Mouse (Mus musculus): ENCODE measurements at regions not wholly inside any gene's neighbourhood (a gene's known extent, or its start where the extent isn't known, plus 50 kb on each side); places are given as distances from the start of the nearest gene placed in this dataset.

DNA sequence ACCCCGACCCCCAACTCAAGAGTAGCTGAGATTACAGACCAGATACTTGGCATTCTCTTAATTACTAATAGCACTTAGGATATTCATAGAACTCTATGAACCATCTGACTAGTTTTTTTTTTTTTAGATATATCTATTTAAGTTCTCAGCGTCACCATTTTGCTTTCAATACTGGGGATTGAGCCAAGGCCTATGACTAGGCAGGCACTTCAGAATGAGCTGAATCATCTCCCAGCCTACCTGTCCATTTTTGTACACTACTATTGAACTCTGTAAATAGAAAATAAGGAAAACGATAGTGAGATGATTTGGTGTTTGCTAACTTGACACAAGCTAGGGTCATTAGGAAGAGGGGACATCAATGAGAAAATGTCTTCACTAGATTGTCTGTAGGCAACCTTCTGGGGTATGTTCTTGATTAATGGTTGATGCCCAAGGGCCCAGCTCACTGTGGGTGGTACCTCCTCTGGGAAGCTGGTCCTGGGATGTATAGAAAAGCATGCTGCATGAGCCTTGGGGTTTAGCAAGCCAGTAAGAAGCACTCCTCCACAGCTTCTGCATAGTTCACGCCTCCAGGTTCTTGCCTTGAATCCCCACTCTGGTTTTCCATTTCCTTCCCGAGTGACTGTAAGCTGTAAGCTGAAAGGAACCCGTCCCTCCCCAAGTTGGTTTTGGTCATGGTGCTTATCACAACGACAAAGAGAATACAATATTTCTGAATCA, 603.5 kb upstream of the Arpp21 start:
- H3K27ac ChIP-seq (ENCODE audit: low read depth, low read length) = no peak overlapping the region
- no peak for DNase-seq (ENCODE audit: low spot score)
- no peak overlapping the region for H3K4me3 ChIP-seq (ENCODE audit: low read depth, low read length)
- H3K4me1 ChIP-seq (replicated peaks; ENCODE audit: control insufficient read depth, insufficient read depth, low read length) = no peaks in the 10 kb centered on the region
- no peaks in the 10 kb centered on the region for H3K9me3 ChIP-seq (ENCODE audit: control insufficient read depth, low read length)
- no peaks in the 10 kb centered on the region for H3K36me3 ChIP-seq (ENCODE audit: control insufficient read depth, insufficient read depth, low read length)
- no peak for ATAC-seq (ENCODE audit: low FRiP score)
- no peak overlapping the region for H3K9ac ChIP-seq (ENCODE audit: low read depth, low read length)
- no peaks in the 10 kb centered on the region for H3K27me3 ChIP-seq (ENCODE audit: control insufficient read depth, insufficient read depth, low read length)
- no peak overlapping the region for H3K4me2 ChIP-seq (replicated peaks; ENCODE audit: low read depth, low read length)
- 85% methylated on average over 7 of the region's 7 CpGs for WGBS

GRCm38 (mm10) chr9:112837563-112837962, 601.8 kb upstream of the Arpp21 start:
- DNase-seq (ENCODE audit: low spot score) (no peak), ATAC-seq (ENCODE audit: low FRiP score) (no peak)
- H3K27ac ChIP-seq (ENCODE audit: low read depth, low read length) = no peak overlapping the region
- no peaks in the 10 kb centered on the region for H3K9me3 ChIP-seq (ENCODE audit: control insufficient read depth, low read length)
- H3K27me3 ChIP-seq (ENCODE audit: control insufficient read depth, insufficient read depth, low read length) = no peaks in the 10 kb centered on the region
- H3K4me2 ChIP-seq (replicated peaks; ENCODE audit: low read depth, low read length) = no peak overlapping the region
- no peaks in the 10 kb centered on the region for H3K36me3 ChIP-seq (ENCODE audit: control insufficient read depth, insufficient read depth, low read length)
- H3K4me3 ChIP-seq (ENCODE audit: low read depth, low read length) = no peak overlapping the region
- H3K4me1 ChIP-seq (replicated peaks; ENCODE audit: control insufficient read depth, insufficient read depth, low read length) = no peaks in the 10 kb centered on the region
- H3K9ac ChIP-seq (ENCODE audit: low read depth, low read length) = no peak overlapping the region
- WGBS = 91% methylated on average over 2 of the region's 2 CpGs

DNA sequence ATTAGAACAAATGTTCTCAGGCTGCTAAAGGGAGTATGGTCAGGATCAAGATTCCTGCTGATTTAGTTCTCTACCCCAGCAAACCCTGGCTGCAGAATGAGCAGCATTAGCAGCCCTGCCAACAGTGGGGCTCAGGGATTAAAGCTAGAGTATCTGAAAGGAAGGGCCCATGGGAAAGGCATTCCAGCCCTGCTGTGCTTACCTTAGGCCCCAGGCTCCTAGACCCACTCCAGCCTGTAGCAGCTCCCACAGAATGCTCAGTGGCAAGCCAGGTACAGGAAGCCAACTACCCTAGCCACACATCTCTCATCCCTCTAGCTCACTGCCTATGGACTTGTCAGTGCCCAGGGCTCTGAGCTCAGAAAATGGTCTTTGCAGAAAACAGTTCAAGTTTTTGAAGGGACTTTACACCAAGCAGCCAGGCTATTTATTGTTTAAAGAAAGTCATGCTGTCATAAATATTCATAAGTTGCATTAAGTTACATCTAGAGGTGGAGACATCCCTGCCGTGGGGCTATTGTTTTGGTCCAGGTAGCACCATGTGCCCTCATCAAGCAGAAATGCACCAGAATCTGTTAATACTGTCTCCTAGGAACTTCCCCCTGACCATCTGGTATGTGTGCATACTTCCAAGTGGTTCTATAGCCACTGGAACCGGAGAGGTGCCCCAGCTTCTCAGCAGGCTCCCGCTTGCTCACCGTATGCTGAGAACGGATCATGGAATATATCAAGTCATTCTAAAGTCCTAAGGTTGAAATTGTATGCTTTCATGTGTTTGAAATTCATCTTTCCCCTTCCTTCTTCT, 598.9 kb upstream of the Arpp21 start:
- Histone ChIP-seq H3K9ac (ENCODE audit: low read depth, low read length) (no peak overlapping the region), H3K4me3 (ENCODE audit: low read depth, low read length) (no peak overlapping the region), H3K4me2 (replicated peaks; ENCODE audit: low read depth, low read length) (no peak overlapping the region), H3K27me3 (ENCODE audit: control insufficient read depth, insufficient read depth, low read length) (no peaks in the 10 kb centered on the region), H3K27ac (ENCODE audit: low read depth, low read length) (no peak overlapping the region), H3K9me3 (ENCODE audit: control insufficient read depth, low read length) (no peaks in the 10 kb centered on the region), H3K36me3 (ENCODE audit: control insufficient read depth, insufficient read depth, low read length) (no peaks in the 10 kb centered on the region), H3K4me1 (replicated peaks; ENCODE audit: control insufficient read depth, insufficient read depth, low read length) (no peaks in the 10 kb centered on the region)
- WGBS = 77% methylated on average over 5 of the region's 5 CpGs
- DNase-seq (ENCODE audit: low spot score) = no peak
- ATAC-seq (ENCODE audit: low FRiP score) = no peak

GRCm38 (mm10) chr9:112831102-112831501, 595.4 kb upstream of the Arpp21 start:
- ATAC-seq (ENCODE audit: low FRiP score) = no peak
- H3K9ac ChIP-seq (ENCODE audit: low read depth, low read length) = no peak overlapping the region
- H3K27me3 ChIP-seq (ENCODE audit: control insufficient read depth, insufficient read depth, low read length) = no peaks in the 10 kb centered on the region
- H3K4me1 ChIP-seq (replicated peaks; ENCODE audit: control insufficient read depth, insufficient read depth, low read length) = no peaks in the 10 kb centered on the region
- no peak overlapping the region for H3K4me3 ChIP-seq (ENCODE audit: low read depth, low read length)
- H3K27ac ChIP-seq (ENCODE audit: low read depth, low read length) = no peak overlapping the region
- H3K4me2 ChIP-seq (replicated peaks; ENCODE audit: low read depth, low read length) = no peak overlapping the region
- no peaks in the 10 kb centered on the region for H3K9me3 ChIP-seq (ENCODE audit: control insufficient read depth, low read length)
- DNase-seq (ENCODE audit: low spot score) = no peak
- no peaks in the 10 kb centered on the region for H3K36me3 ChIP-seq (ENCODE audit: control insufficient read depth, insufficient read depth, low read length)
- 79% methylated on average over 2 of the region's 2 CpGs for WGBS

- DNase-seq (ENCODE audit: low spot score) = no peak
- WGBS = 83% methylated on average over 4 of the region's 4 CpGs
Measured at GRCm38 (mm10) chr9:112828602-112829001, 592.9 kb upstream of the Arpp21 start.

GRCm38 (mm10) chr9:112826592-112826991, 590.9 kb upstream of the Arpp21 start:
- ATAC-seq (ENCODE audit: low FRiP score) = no peak
- WGBS = 40% methylated on average over 5 of the region's 5 CpGs

More at GRCm38 (mm10) chr9:112828602-112829001, 592.9 kb upstream of the Arpp21 start:
- H3K4me3 ChIP-seq (ENCODE audit: low read depth, low read length) = no peak overlapping the region
- no peaks in the 10 kb centered on the region for H3K4me1 ChIP-seq (replicated peaks; ENCODE audit: control insufficient read depth, insufficient read depth, low read length)
- H3K27me3 ChIP-seq (ENCODE audit: control insufficient read depth, insufficient read depth, low read length) = no peaks in the 10 kb centered on the region
- no peaks in the 10 kb centered on the region for H3K9me3 ChIP-seq (ENCODE audit: control insufficient read depth, low read length)
- H3K27ac ChIP-seq (ENCODE audit: low read depth, low read length) = no peak overlapping the region
- ATAC-seq (ENCODE audit: low FRiP score) = no peak
- no peak overlapping the region for H3K4me2 ChIP-seq (replicated peaks; ENCODE audit: low read depth, low read length)
- no peaks in the 10 kb centered on the region for H3K36me3 ChIP-seq (ENCODE audit: control insufficient read depth, insufficient read depth, low read length)
- H3K9ac ChIP-seq (ENCODE audit: low read depth, low read length) = no peak overlapping the region

DNA sequence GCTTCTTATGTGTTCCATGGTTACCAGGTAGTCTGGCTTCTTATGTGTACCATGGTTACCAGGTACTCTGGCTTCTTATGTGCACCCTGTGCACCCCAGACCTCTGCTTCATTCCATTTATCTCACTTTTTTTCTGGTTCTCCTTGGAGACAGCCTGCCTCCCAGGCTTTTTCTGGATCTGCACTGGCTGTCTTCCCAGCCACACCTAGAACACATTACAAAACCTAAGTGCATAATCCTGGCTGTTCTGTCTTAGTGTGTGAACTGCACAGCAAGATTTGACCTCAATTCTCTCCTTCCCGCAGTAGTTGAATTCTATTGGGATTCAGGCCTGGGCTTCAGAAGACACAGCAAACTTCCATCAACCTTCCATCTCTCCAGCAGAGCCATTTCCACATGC, 586.2 kb upstream of the Arpp21 start:
- DNase-seq (ENCODE audit: low spot score) = no peak
- no peak for ATAC-seq (ENCODE audit: low FRiP score)

More at GRCm38 (mm10) chr9:112826592-112826991, 590.9 kb upstream of the Arpp21 start:
- Histone ChIP-seq H3K27ac (ENCODE audit: low read depth, low read length) (no peak overlapping the region), H3K9ac (ENCODE audit: low read depth, low read length) (no peak overlapping the region), H3K4me2 (replicated peaks; ENCODE audit: low read depth, low read length) (no peak overlapping the region), H3K36me3 (ENCODE audit: control insufficient read depth, insufficient read depth, low read length) (no peaks in the 10 kb centered on the region), H3K4me1 (replicated peaks; ENCODE audit: control insufficient read depth, insufficient read depth, low read length) (no peaks in the 10 kb centered on the region), H3K27me3 (ENCODE audit: control insufficient read depth, insufficient read depth, low read length) (no peaks in the 10 kb centered on the region), H3K4me3 (ENCODE audit: low read depth, low read length) (no peak overlapping the region), H3K9me3 (ENCODE audit: control insufficient read depth, low read length) (no peaks in the 10 kb centered on the region)
- DNase-seq (ENCODE audit: low spot score) = no peak

GRCm38 (mm10) chr9:112811946-112812345, 576.2 kb upstream of the Arpp21 start:
- Histone ChIP-seq H3K4me1 (replicated peaks; ENCODE audit: control insufficient read depth, insufficient read depth, low read length) (no peaks in the 10 kb centered on the region), H3K9ac (ENCODE audit: low read depth, low read length) (no peak overlapping the region), H3K36me3 (ENCODE audit: control insufficient read depth, insufficient read depth, low read length) (no peaks in the 10 kb centered on the region), H3K9me3 (ENCODE audit: control insufficient read depth, low read length) (no peaks in the 10 kb centered on the region), H3K27ac (ENCODE audit: low read depth, low read length) (no peak overlapping the region), H3K4me2 (replicated peaks; ENCODE audit: low read depth, low read length) (no peak overlapping the region), H3K27me3 (ENCODE audit: control insufficient read depth, insufficient read depth, low read length) (no peaks in the 10 kb centered on the region), H3K4me3 (ENCODE audit: low read depth, low read length) (no peak overlapping the region)
- ATAC-seq (ENCODE audit: low FRiP score) (no peak), DNase-seq (ENCODE audit: low spot score) (no peak)
- 36% methylated on average over 1 of the region's 1 CpGs for WGBS

More for the DNA sequence above, 586.2 kb upstream of the Arpp21 start:
- Histone ChIP-seq H3K9me3 (ENCODE audit: control insufficient read depth, low read length) (no peaks in the 10 kb centered on the region), H3K27ac (ENCODE audit: low read depth, low read length) (no peak overlapping the region), H3K9ac (ENCODE audit: low read depth, low read length) (no peak overlapping the region), H3K27me3 (ENCODE audit: control insufficient read depth, insufficient read depth, low read length) (no peaks in the 10 kb centered on the region), H3K36me3 (ENCODE audit: control insufficient read depth, insufficient read depth, low read length) (no peaks in the 10 kb centered on the region), H3K4me2 (replicated peaks; ENCODE audit: low read depth, low read length) (no peak overlapping the region), H3K4me3 (ENCODE audit: low read depth, low read length) (no peak overlapping the region), H3K4me1 (replicated peaks; ENCODE audit: control insufficient read depth, insufficient read depth, low read length) (no peaks in the 10 kb centered on the region)
- 80% methylated on average over 1 of the region's 1 CpGs for WGBS

Data from hindbrain, embryonic 11.5 days (tissue).